Mouse (Mus musculus) thymus, adult 18-20 months (tissue): ENCODE measurements around the gene Pla2g16.

ENCODE experiments used
- DNase-seq, 2 experiments: peaks; one replicate each; pipeline ENCODE4 v3.0.0; 2022; ENCODE audit warnings: mixed read lengths in 2 of 2

The Pla2g16 gene

GRCm38 (mm10) chr19:7616231-7616930 is 59.1 kb downstream of the Pla2g16 start:
- no peak for DNase-seq

GRCm38 (mm10) chr19:7617085-7617484 is 59.8 kb downstream of the Pla2g16 start:
- no peak for DNase-seq

GRCm38 (mm10) chr19:7617696-7618095 is 60.4 kb downstream of the Pla2g16 start:
- DNase-seq: no peak

GRCm38 (mm10) chr19:7633021-7633420 is 75.8 kb downstream of the Pla2g16 start:
- DNase-seq: no peak

- no peak for DNase-seq
Measured at GRCm38 (mm10) chr19:7633786-7634185, 76.5 kb downstream of the Pla2g16 start.
